Mouse (Mus musculus): ENCODE results near the gene Samd10. TPM values are rescaled to one million over a fixed set of nuclear protein-coding genes. Genes with fewer than 3 reads are reported as not detected.
A peak's percentile ranks its signal among the peaks of the same experiment; 100 is the strongest.

Gene Samd10
- total RNA-seq, 2 experiments from 2014 or later, result 2.8 to 9.7 TPM

DNA sequence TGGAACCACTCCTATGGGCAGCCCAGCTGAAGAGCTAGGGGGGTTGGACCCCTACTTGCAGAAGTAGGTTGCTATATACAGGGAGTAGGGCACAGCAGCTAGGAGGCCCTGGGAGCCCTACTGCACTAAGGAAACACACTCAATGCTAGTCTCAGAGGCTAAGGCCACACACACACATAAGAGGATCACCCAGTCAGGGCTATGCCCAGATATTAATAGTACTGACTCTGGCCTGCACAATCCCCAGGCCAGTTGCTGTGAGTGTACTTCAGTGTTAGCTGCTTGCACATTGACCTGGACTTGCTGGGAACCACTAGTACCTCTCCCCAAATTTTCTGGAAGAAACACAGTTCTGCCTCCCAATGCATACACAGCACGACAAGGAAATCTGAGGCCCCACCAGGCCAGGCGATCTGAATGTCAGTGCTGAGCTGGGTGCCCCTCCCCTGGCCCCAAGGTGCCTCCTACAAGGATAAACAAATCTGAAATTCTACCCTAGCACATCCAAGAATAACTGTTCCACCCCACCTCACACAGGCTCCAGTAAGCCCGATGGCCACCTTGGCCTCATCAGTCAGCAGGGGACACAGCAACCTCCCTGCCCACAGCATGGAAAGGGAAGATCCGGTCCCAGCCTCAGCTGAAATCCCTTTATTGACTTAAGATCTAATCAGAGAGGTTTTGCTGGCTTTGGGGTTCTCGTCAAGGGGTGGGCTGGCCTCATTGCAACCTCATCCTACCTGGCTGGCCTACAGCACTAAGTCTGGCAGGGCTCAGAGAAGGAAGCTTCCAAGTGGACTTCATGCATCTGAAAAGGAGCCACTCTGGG is 20.0 kb downstream of the Samd10 start:
- ATAC-seq (ENCODE audit: poor library complexity, severe bottlenecking), result no peak

- ATAC-seq (ENCODE audit: poor library complexity, severe bottlenecking), result no peak
Measured at GRCm38 (mm10) chr2:181577981-181578581, 20.9 kb downstream of the Samd10 start.

GRCm38 (mm10) chr2:181577126-181577525 is 21.9 kb downstream of the Samd10 start:
- no peak for ATAC-seq (ENCODE audit: poor library complexity, severe bottlenecking)

GRCm38 (mm10) chr2:181576613-181577012 is 22.4 kb downstream of the Samd10 start:
- no peak for ATAC-seq (ENCODE audit: poor library complexity, severe bottlenecking)

- ATAC-seq (ENCODE audit: poor library complexity, severe bottlenecking), result no peak
Measured at GRCm38 (mm10) chr2:181574921-181575545, 24.0 kb downstream of the Samd10 start.

- ATAC-seq (ENCODE audit: poor library complexity, severe bottlenecking), result no peak
Measured at GRCm38 (mm10) chr2:181573961-181574360, 25.1 kb downstream of the Samd10 start.

- ATAC-seq (ENCODE audit: poor library complexity, severe bottlenecking), result no peak
Measured at GRCm38 (mm10) chr2:181572921-181573920, 25.8 kb downstream of the Samd10 start.

DNA sequence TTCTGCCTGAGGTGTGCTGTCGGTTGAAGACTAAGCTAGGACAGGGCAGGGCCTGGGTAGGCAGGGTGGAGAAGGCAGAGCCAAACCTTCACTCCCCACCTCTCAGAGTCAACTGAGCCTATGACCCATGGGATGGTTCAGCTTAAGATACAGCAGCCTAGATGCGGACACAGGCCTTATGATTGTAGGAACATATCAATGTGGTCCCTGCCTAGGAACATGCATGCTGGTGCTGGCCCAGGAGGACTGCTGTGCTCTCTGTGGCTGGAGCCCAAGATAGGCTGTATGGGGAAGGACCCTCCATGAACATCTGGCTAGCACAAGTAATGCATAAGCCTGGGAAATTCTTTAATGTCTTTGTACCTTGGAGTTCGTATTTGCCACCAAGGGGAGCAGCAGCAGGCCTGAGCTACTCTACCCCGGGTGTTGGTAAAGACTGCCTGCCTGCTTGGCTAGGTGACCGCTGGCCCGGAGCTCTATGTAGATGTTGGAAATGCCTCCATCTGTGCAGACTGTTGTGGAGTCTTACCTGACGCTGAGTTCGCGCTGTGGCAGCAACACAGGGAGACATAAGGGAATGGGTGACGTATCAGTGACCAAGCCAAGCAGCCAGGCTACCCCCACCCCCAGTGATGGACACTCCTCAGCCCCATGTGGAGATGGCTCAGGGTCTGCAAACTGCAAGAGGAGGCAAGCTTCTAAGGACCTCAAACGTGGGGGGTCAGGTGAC is 26.9 kb downstream of the Samd10 start:
- no peak for ATAC-seq (ENCODE audit: poor library complexity, severe bottlenecking)

GRCm38 (mm10) chr2:181570921-181571595 is 28.0 kb downstream of the Samd10 start:
- no peak for ATAC-seq (ENCODE audit: poor library complexity, severe bottlenecking)

DNA sequence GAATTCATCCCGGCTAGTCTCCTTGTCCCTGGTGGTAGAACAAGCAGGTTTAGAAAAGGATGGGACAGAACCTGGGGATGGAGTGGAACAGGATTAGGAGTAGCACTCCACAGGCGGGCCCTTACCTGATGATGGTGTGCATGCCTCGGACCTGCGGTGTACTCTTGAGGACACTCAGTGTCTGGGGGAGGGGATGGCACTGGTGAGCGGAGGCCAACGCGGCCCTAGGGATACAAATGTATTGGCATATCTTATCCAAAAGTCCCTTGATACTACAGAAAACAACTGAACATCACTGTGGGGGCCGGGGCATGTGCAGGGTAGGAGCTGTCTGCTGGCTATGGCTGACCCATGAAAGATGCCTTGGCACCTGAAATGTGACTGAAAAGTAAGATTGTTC is 28.6 kb downstream of the Samd10 start:
- no peak for ATAC-seq (ENCODE audit: poor library complexity, severe bottlenecking)

GRCm38 (mm10) chr2:181569856-181570255 is 29.2 kb downstream of the Samd10 start:
- no peak for ATAC-seq (ENCODE audit: poor library complexity, severe bottlenecking)

DNA sequence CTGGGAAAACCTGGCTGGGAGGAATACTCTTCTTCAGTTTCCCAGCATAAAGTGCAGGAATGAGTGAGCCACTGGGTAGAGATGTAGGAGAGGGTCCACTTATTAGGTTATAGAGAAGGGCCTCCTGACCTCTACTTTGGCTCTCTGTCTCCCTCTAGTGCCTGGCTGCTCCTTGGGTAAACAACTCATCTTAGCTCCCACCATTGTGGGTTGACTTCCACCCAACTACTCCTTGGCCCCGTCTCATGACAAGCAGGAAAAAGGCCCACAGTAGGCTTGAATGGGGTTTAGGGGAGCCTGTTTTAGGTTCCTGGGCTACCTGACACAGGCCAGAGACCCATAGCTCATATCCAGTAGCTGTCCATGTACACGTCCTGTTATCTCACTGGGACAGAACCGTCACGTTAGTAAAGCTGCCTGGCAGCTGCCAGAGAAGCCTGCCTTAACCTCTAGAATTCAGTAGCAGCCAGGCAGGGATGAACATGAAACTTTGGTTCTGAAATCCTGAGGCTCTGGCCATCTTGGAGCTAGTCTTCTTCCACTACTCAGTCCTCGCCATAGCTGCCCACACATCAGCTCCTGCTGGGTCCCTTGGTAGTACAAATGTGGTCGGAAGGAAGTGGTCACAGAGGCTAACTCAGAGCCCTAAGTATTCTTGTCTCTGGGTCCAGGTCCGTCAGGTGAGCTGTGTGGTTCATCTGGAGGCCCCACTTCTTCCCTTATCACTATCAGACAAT is 30.6 kb downstream of the Samd10 start:
- ATAC-seq (ENCODE audit: poor library complexity, severe bottlenecking), result peak; percentile 85

DNA sequence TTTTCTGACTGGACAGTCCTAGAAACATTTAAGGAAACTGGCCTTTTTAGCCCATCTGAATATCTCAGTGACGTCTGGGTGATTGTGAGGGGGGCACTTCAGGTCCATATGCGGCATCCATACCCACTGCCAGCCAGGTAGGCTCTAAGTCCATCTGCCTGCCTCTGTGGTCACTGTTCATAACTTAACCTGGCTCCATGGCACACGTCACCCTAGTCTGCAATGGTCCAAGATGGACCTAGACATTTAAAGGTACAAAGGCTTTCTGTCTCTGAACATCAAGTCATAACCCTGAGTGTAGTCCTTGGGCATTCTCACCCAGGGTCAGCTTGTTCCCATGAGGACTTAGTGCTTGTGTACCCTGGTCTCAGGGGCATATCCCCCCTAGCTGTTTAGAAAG is 31.7 kb downstream of the Samd10 start:
- ATAC-seq (ENCODE audit: poor library complexity, severe bottlenecking), result no peak

GRCm38 (mm10) chr2:181553772-181554171 is 45.2 kb downstream of the Samd10 start:
- ATAC-seq (ENCODE audit: poor library complexity, severe bottlenecking), result peak; percentile 92

DNA sequence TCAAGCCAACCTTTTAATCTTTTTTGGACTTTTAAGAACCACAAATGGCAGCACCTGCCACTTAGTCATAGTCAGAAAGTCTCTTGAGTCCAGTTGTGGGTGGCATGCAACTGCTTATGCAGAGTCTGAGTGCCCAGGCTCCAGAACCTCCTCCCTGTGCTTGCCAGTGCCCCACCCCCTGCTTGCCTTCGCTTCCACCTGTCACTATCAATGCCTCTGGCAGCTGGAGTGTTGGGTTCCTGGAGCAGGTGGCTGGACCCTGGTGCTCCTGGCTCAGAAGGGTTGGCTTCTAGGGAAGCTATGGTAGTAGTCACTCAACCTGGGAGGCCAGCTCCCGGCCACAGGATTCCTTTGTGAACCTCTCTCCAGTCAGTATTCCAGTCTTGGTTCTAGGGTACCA is 48.8 kb downstream of the Samd10 start:
- no peak for ATAC-seq (ENCODE audit: poor library complexity, severe bottlenecking)

DNA sequence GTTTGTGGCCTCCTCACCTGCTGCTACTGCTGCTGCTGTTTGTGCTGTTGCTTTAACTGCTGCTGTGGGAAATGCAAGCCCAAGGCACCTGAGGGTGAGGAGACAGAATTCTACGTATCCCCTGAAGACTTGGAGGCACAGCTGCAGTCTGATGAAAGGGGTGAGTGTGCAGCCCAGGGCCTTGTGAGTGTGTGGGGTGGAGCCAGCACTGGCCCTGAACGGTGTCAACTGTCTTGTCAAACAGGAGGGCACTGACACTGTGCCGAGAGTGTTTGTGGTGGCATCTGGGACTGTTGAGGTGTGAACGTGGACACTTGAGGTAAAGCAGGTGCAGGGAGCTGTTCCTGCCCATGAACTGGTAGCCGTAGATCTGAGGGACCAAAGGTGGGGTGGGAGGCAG is 50.3 kb downstream of the Samd10 start:
- no peak for ATAC-seq (ENCODE audit: poor library complexity, severe bottlenecking)

GRCm38 (mm10) chr2:181548227-181548626 is 50.8 kb downstream of the Samd10 start:
- ATAC-seq (ENCODE audit: poor library complexity, severe bottlenecking), result peak; percentile 75

DNA sequence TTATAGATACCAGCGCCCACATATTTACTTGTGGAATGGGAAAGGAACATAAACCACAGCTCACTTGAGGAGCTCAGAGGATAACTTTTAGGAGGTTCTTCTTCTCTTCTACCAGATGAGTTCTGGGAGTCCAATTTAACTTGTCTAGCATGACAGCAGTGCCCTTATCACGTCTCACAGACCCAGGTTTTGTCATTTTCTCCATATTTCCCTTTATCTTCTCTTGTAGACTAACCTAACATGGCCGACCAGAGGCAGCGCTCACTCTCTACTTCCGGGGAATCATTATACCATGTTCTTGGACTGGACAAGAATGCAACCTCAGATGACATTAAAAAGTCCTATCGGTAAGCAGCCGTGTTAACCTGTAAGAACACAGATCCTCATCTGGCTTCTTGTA is 52.9 kb downstream of the Samd10 start:
- ATAC-seq (ENCODE audit: poor library complexity, severe bottlenecking), result no peak

Data from megakaryocyte, adult 5-6 weeks (primary cell).